Mouse (Mus musculus) thymus, adult 2 months (tissue): ENCODE data around the gene Cacnb2.

Source experiments
- CTCF ChIP-seq: fragments of 200-500 bp; IDR thresholded peaks from 2 replicates; pipeline ENCODE4 v1.5.1; 2012; ENCODE audit warnings: mild to moderate bottlenecking, control low read depth, low read length, moderate library complexity, borderline replicate concordance; ENCODE audit not compliant: control insufficient read depth, poor library complexity, insufficient read depth; ENCODE audit errors: extremely low read depth
- POLR2A ChIP-seq: fragments of 200-500 bp; IDR thresholded peaks from 2 replicates; pipeline ENCODE4 v1.6.1; 2012; ENCODE audit warnings: mild to moderate bottlenecking, low read length, control low read depth, moderate library complexity; ENCODE audit not compliant: control insufficient read depth, poor library complexity, insufficient read depth; ENCODE audit errors: extremely low read depth

DNA sequence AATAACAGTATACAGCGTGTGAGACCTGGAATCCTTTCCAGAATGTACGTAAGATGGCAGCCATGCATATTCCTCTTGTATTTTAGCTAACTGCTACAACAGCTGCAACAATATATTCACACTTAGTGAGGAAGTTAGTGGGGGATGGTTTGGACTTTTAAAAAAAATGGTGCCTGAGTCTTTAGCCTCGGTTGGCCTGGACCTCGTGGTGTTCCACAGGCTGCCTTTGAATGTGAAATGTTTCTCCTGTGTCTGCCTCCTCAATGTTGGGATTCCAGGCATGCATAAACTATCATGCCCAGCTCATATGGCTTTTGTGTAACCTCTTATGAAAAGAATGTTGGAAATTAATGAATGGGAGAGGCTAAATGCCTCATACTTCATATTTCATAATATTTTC lies 100.8 kb downstream of the Cacnb2 start:
- no peak for TF ChIP-seq CTCF
- no peak for TF ChIP-seq POLR2A
